Mouse (Mus musculus): ENCODE measurements around the gene Efcab7. TPM values are rescaled to one million over a fixed set of nuclear protein-coding genes. Genes with fewer than 3 reads are reported as not detected.

Gene Efcab7
- total RNA-seq, 2 experiments from 2014 or later, result 2.7 TPM

DNA sequence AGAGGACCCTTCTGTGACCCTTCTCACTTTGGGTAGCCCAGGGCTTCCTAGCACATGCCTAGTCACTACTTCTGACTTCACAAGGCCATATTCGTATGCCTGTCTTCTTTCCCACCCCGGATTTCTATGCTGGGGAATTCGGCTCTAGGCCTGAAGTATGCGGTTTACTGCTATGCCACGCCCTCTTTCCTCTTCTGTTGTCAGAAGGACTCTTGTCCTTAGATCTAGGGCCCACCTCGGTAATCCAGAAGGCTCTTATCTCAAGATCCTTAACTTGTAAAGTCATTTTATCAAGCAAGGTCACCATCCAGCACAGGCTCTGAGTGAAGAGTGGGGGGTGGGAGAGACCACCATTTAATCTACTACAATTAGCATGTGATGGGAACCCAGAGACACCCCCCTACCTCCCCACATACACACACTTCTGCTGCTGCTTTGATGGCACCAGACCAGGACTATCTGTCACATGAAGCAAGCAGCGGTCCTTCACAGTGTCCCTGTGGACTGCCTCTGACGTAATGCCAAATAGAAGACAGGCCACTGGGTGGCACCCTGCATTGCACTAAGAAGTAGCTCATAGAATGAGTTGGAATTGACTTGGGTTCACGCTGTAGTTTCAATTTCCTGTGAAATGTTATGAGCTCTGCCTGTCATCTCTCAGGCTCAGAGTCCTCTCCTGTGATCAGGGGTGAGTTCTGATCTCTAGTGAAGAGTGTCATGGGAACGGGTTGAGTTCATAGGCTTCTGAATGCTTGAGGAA lies 112.8 kb downstream of the Efcab7 start:
- intact Hi-C loops (cut with DNase I), result loop anchor here (10.0 kb wide), 1 partner anchor 153 kb away; the partner anchor contains the start of gene Ror1
- peak; percentile 28 to 44 for DNase-seq

GRCm38 (mm10) chr4:99944606-99945005 lies 115.6 kb downstream of the Efcab7 start:
- no peak for DNase-seq
- intact Hi-C loops (cut with DNase I), result loop anchor here (5.0 to 10.0 kb wide), 3 partner anchors 63 to 463 kb away; partner anchors contain the start of gene Ror1

DNA sequence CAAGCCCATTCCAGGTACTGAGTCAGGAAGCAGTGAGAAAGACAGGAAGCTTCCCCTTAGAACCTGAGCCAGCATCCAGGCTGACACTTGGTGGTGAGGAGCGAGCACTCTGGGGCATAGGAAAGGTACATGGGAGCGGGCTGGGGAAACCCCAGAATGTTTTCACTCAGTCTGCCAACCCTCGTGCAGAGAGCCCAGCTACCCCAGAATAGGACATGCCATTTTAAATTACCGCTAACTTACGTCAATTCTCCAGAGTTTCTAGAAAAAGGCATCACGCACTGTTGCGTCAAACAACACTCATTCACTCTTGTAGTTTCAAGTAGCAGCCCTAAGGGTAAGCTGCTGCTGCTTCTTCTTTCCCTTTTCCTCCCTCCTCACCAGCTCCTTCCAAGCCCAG lies 116.0 kb downstream of the Efcab7 start:
- DNase-seq, result no peak
- intact Hi-C loops (cut with DNase I), result loop anchor here (5.0 to 10.0 kb wide), 3 partner anchors 62 to 462 kb away; partner anchors contain the start of gene Ror1

DNA sequence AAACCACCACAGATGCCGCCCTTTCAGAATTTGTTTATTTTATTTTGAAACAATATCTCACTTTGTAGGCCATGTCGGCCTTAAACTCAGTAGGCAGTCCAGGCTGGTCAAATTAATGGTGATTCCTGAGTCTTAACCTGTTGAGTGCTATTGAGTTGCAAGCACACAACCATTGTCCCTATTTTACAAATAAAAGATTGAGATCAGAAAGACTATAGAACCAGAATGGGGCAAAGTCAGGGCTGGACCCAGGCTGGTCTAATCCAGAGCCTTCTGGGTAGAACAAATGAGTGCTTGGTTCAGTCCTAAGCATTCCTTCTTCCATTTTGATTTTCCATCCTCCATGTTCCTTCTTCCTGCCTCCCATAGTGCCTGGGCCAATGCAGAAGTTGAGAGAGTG lies 117.5 kb downstream of the Efcab7 start:
- intact Hi-C loops (cut with DNase I), result loop anchor here (5.0 to 10.0 kb wide), 3 partner anchors 61 to 461 kb away; partner anchors contain the start of gene Ror1
- no peak for DNase-seq

DNA sequence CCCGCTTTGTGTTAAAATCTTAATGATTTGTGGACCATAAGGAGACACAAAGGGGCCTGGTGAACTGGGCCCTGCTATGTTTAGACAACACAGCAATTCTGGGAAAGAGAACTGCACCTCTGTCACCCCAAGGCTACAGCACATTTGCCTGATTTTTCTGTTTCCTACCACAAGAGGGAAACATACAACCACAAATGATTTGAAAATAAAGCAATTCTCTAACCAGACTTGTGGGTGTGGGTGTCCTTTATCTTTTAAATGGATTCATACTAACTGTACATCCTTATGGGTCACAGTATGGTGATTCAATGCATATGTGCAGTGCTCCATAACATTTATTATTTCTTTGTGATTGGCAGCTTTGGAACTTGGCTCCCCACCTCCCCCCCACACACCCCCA lies 118.2 kb downstream of the Efcab7 start:
- intact Hi-C loops (cut with DNase I), result loop anchor here (5.0 to 10.0 kb wide), 3 partner anchors 60 to 460 kb away; partner anchors contain the start of gene Ror1

DNA sequence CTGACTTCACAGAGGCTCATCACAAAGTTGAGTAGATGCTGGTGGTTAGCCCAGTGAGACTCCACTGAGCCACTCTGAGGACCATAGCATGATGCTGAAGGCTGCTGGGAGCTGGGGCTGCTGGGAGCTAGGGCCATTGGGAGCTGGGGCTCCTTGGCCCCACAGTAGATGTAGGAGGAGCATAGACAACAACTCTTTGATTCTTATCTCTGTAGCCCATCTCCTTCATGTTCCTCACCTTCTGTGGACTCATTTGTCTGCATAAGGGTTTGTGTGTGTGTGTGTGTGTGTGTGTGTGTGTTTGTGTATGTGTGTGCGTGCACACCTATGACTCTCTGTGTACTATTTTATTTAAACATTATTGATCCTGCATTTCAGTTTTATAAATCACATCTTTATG lies 118.9 kb downstream of the Efcab7 start:
- no peak for DNase-seq
- intact Hi-C loops (cut with DNase I), result loop anchor here (5.0 to 10.0 kb wide), 3 partner anchors 59 to 459 kb away; partner anchors contain the start of gene Ror1

More for the DNA sequence above, 118.2 kb downstream of the Efcab7 start:
- no peak for DNase-seq

- intact Hi-C loops (cut with DNase I), result loop anchor here (5.0 kb wide), 1 partner anchor 578 kb away; no protein-coding TSS in a partner anchor
- no peak for DNase-seq
Observed at GRCm38 (mm10) chr4:99953904-99954303, 124.9 kb downstream of the Efcab7 start.

GRCm38 (mm10) chr4:99955396-99955795 lies 126.4 kb downstream of the Efcab7 start:
- intact Hi-C loops (cut with DNase I), result no loop called here
- DNase-seq, result no peak

GRCm38 (mm10) chr4:99957186-99957585 lies 128.2 kb downstream of the Efcab7 start:
- DNase-seq, result no peak
- intact Hi-C loops (cut with DNase I), result no loop called here

- no peak for DNase-seq
- intact Hi-C loops (cut with DNase I), result no loop called here
Observed at GRCm38 (mm10) chr4:99958084-99958815, 129.3 kb downstream of the Efcab7 start.

DNA sequence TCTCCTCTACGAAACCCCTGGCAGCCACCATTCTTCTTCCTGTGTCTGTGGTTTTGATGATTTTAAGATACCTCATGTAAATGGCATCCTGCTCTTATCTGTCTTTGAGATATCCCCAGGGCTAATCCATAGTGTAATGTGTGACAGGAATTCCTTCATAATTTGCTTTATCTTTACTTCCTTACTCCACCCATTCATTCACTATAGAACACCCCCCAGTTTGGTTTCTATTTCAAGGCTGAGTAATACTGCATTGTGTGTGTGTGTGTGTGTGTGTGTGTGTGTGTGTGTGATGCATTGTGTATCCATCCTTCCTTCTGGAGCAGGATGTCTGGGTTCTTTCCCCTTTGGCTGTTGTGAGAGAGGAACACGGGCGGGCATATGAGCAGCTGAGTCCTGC lies 130.3 kb downstream of the Efcab7 start:
- intact Hi-C loops (cut with DNase I), result no loop called here
- DNase-seq, result no peak

Other genes with a start within 250 kb of the Efcab7 start
- under 1 TPM; 0.28 to 0.65 TPM for gene Foxd3, start 172.9 kb upstream of the Efcab7 start, total RNA-seq (2021)
- 1 to 10 TPM; 4.4 to 8.6 TPM for gene Alg6, start 113.5 kb upstream of the Efcab7 start, total RNA-seq (2021)
- 100 to 1,000 TPM; 248 to 254 TPM for gene Pgm1, start 100.2 kb downstream of the Efcab7 start, total RNA-seq (2021)
- 1 to 10 TPM; 5.7 to 6.0 TPM for gene Itgb3bp, start 100.6 kb downstream of the Efcab7 start, total RNA-seq (2021)

All from heart, postnatal 36 days (tissue).